Mouse (Mus musculus): ENCODE measurements around the gene Tmem115. TPM values are rescaled to one million over a fixed set of nuclear protein-coding genes. Genes with fewer than 3 reads are reported as not detected.

Gene Tmem115
- total RNA-seq, 4 experiments from 2014 or later = 21.2 to 25.6 (median 22.2) TPM

Other genes starting within 250 kb of the Tmem115 start
- gene Mapkapk3, start 244.1 kb upstream of the Tmem115 start, total RNA-seq (2022) = 10 to 100 TPM; 27.2 to 38.4 (median 32.0) TPM
- 100 to 1,000 TPM in 3 of 4 experiments, 10 to 100 TPM in 1; 87.1 to 234 (median 146) TPM for gene Cish, start 237.9 kb upstream of the Tmem115 start, total RNA-seq (2022)
- gene Hemk1, start 195.6 kb upstream of the Tmem115 start, total RNA-seq (2022) = 10 to 100 TPM; 17.3 to 24.0 (median 19.9) TPM
- 10 to 100 TPM in 1 of 4 experiments, 1 to 10 TPM in 3; 5.6 to 10.3 (median 6.4) TPM for gene 6430571L13Rik, start 193.3 kb upstream of the Tmem115 start, total RNA-seq (2022)
- 10 to 100 TPM; 10.4 to 18.4 (median 12.3) TPM for gene Cacna2d2, start 134.3 kb upstream of the Tmem115 start, total RNA-seq (2022)
- gene Cyb561d2, start 8.2 kb downstream of the Tmem115 start, total RNA-seq (2022) = 1 to 10 TPM; 5.1 to 6.3 (median 5.4) TPM
- gene Nprl2, start 8.3 kb downstream of the Tmem115 start, total RNA-seq (2022) = 10 to 100 TPM; 18.4 to 22.6 (median 21.2) TPM
- under 1 TPM in 2 of 4 experiments, not detected in 2; 0.35 to 0.40 TPM for gene Zmynd10, start 13.4 kb downstream of the Tmem115 start, total RNA-seq (2022)
- gene Rassf1, start 17.6 kb downstream of the Tmem115 start, total RNA-seq (2022) = 10 to 100 TPM; 12.9 to 14.9 (median 14.4) TPM
- gene Tusc2, start 29.3 kb downstream of the Tmem115 start, total RNA-seq (2022) = 10 to 100 TPM; 40.0 to 46.9 (median 40.2) TPM
- gene Hyal2, start 34.0 kb downstream of the Tmem115 start, total RNA-seq (2022) = 10 to 100 TPM; 31.2 to 45.8 (median 40.6) TPM
- gene Hyal1, start 43.0 kb downstream of the Tmem115 start, total RNA-seq (2022) = 1 to 10 TPM; 4.6 to 6.6 (median 5.1) TPM
- 10 to 100 TPM; 18.8 to 24.3 (median 21.1) TPM for gene Naa80, start 44.9 kb downstream of the Tmem115 start, total RNA-seq (2022)
- under 1 TPM; 0.20 to 0.72 (median 0.25) TPM for gene Hyal3, start 46.9 kb downstream of the Tmem115 start, total RNA-seq (2022)
- 10 to 100 TPM; 43.7 to 58.2 (median 47.5) TPM for gene Ifrd2, start 53.7 kb downstream of the Tmem115 start, total RNA-seq (2022)
- 10 to 100 TPM; 21.1 to 33.0 (median 24.2) TPM for gene Sema3b, start 75.3 kb downstream of the Tmem115 start, total RNA-seq (2022)
- 100 to 1,000 TPM; 227 to 299 (median 259) TPM for gene Gnai2, start 101.4 kb downstream of the Tmem115 start, total RNA-seq (2022)
- gene Slc38a3, start 135.6 kb downstream of the Tmem115 start, total RNA-seq (2022) = 10 to 100 TPM; 62.8 to 91.0 (median 81.6) TPM
- gene Gnat1, start 145.8 kb downstream of the Tmem115 start, total RNA-seq (2022) = not detected
- 10 to 100 TPM; 11.9 to 16.5 (median 14.3) TPM for gene Sema3f, start 176.5 kb downstream of the Tmem115 start, total RNA-seq (2022)
- gene Rbm5, start 237.1 kb downstream of the Tmem115 start, total RNA-seq (2022) = 10 to 100 TPM; 34.0 to 45.4 (median 39.7) TPM